Mouse (Mus musculus) T-cell, adult 2 months (primary cell): ENCODE measurements at regions not wholly inside any gene's neighbourhood (a gene's known extent, or its start where the extent isn't known, plus 50 kb on each side); places are given as distances from the start of the nearest gene placed in this dataset.

Experiments
- DNase-seq: peaks from one replicate; pipeline ENCODE4 v3.0.0; 2022; ENCODE audit warnings: low spot score

DNA sequence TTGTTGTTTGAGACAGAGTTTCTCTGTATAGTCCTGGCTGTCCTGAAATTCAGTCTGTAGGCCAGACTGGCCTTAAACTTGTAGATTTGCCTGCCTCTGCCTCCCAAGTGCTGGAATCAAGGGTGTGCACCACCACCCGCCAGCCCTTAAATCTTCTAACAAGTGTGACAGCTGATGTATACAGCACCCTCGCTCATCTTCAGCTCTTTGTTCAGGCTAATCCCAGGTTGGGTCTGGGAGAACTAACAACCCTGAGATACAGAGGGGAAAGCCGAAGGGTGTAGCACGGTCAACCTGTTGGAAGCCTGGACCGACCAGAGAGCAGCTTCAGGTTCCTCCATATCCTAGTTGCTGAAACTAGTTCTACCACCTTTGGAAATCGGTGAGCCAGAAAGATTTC lies 99.0 kb downstream of the Tmem30b start:
- DNase-seq: no peak

DNA sequence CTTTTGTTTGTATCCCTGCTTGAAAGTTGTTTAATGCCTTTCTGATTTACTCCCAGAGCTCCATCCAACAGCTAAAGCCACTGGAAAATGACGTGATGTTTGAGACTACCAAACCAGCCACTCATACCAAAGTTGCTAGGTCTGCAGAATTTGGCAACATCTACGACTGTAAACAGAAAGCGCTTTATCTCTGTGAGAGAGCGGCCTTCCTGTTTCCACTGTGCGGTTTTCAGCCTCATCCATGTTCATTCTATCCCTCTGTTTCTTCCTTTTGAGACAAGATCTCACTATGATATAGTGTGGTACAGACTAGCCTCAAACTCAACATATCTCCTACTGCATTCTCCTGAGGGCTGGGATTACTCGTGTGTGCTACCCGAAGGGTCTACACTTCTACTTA lies 100.0 kb downstream of the Tmem30b start:
- DNase-seq: no peak

DNA sequence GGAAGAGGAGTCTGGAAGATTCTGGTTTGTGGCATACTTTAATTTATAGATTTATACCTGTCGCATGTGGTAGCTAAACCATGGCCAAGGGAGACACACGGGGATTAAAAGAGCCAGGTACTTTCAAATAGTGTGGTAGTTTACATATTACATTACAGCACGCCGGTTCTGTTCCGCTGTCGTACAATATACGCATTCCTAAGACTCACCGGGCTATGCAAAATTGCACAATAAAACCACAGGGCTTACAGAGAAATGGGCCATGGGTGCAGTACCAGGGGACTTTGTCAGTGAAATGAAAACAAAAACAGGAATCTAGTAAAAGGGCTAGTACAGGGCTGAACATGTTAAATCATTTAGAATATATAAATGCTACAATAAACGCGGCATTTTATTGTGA lies 100.6 kb downstream of the Tmem30b start:
- DNase-seq: no peak

- no peak for DNase-seq
Observed at GRCm38 (mm10) chr12:73445128-73445527, 101.1 kb downstream of the Tmem30b start.

DNA sequence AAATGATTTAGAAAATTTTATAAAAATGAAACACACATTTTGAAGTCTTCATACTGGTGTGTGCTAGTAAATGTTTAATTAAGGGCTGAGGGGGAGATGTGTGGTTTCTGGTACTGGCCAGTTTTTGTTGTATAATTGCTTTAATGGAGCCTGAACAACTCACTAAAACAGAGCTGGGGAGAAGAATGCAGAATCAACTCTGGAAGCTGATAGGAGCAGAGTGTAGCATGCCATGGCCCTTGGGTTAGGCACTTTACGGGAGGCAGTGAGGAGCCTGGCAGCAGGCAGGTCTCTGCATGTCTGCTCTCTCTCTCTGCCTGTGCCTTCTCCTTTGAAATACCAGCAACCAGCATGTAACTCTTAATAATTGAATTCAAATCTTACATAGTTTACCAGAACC lies 104.9 kb downstream of the Tmem30b start:
- no peak for DNase-seq

DNA sequence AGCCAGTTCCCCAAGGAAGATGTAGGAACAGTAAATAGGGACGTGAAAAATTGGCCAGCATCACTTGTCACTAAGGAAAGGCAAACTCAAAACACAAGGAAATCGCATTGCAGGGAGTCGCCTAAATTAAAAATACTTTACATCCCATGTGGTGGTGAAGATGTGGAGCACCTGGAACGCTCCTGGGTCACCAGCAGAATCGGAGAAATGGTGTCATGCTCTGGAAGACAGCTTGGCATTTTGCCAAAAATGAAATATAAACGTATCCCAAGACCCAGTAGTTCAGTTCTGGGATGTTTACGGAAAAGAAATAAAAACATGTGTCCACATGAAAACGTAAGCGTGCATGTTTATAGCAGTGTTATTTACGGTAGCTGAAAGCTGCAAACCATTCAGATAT lies 111.5 kb downstream of the Tmem30b start:
- no peak for DNase-seq

GRCm38 (mm10) chr12:73432546-73432945 lies 113.6 kb downstream of the Tmem30b start:
- no peak for DNase-seq

DNA sequence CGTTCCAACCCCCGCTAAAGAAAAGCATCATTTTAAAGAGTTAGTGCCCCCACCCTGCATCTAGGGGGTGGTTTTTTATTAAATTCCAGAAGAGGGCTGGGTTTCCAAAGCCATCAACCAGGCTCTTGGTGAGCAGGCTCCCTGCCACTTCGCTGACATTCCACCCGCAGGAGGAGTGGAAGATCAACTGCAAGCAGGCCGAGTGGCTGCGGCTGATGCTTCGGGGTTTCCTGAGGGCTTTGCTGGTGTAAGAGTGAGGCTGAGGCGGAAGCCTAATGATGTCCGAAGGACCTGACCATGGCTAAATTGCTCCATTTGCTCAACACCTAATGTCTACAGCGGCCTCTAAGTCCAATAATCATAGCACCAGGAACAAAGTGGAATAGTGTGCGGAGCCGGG lies 118.0 kb downstream of the Tmem30b start:
- DNase-seq: no peak

GRCm38 (mm10) chr12:73424814-73425213 lies 121.4 kb downstream of the Tmem30b start:
- DNase-seq: no peak

- DNase-seq: no peak
Observed at GRCm38 (mm10) chr12:73417101-73417500, 129.1 kb downstream of the Tmem30b start.

DNA sequence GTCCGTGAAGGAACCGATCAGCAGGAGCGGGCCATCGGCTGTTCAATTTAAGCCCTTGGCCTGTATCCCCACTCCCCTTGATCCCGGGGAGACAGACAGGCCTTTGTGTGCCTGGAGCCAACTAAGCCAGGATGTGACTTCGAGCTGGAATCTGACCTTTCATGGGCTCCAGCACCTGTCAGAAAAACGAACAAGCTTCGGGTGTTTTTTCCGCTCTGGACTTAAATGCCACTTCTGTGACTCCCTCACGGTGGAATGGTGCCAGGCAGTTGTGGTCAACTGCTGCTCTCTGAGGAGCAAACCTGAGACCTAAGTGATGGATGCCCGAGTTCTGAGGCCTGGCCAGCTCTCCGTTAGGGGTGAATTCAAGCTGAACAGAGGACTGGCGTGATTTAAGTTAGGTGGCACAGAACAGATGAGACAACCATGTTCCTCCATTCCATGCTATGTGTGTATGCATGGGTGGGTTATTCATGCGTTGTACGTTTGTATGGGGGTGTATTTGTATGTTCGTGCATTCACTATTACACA lies 129.8 kb downstream of the Tmem30b start:
- DNase-seq: no peak

- DNase-seq: no peak
Observed at GRCm38 (mm10) chr12:73415856-73416366, 129.3 kb downstream of the Slc38a6 start.

GRCm38 (mm10) chr12:73413439-73414196 lies 127.0 kb downstream of the Slc38a6 start:
- DNase-seq: no peak

DNA sequence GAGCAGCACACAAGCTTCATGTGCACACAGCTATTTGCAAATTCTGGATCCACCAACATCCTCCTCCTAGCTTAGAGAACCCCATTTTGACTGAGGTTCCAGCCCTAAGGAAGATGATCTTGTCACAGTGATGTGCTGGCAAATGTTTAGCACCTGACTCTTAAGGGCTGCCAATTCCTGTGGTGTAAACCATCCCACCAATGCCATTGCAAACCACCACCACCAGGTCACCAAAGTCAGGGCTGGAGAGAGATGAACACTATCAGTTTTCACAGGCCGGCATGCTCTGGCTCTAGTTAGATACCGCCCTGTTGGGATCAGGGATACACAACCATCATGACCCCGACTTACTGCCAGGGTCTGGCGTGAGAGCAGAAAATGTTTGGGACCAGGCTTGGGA lies 125.9 kb downstream of the Slc38a6 start:
- DNase-seq: no peak

DNA sequence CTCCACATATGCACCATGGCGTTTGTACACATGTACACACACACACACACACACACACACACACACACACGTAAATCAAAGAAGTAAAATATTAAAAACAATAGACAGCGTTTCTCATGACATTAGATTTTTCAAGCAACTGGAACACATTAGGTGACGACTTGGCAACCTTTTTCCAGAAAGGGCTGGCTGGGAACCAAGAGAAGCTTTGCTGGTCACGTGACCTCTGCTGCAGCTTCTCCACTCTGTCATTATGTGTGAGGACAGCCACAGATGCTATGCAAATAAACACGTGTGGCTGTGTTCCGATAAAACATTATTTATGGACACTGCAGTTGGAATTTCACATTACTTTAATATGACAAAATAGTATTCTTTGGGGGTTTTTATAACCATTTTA lies 124.3 kb downstream of the Slc38a6 start:
- DNase-seq: no peak

GRCm38 (mm10) chr12:73409481-73410085 lies 123.0 kb downstream of the Slc38a6 start:
- DNase-seq: no peak

- DNase-seq: no peak
Observed at GRCm38 (mm10) chr12:73408614-73409013, 122.0 kb downstream of the Slc38a6 start.

GRCm38 (mm10) chr12:73408165-73408564 lies 121.6 kb downstream of the Slc38a6 start:
- DNase-seq: no peak

DNA sequence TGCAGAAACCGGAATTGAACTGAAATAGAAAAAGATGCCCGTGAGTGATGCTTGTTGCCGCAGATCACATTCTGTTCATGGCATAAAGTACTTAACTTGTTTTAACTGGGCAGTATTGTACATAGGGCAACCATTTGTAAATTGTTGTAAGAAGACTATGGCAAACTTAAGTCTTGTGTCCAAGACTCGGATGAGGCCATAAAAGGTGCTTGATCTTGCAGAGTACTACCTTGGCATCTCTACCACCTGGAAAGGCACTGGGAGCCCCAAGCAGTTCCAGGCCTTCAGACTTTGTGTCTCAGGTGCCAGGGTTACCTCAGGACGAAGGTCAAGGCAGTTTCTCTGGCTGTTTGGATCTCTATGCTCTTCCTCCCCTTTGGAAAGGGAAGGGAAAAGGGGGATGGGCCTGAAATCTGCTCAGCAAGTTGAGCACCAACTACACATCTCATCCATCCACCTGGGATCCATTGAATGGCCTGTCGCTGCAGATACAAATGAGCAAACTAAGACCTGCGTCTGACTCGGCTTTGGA lies 120.0 kb downstream of the Slc38a6 start:
- DNase-seq: no peak

GRCm38 (mm10) chr12:73405583-73405982 lies 119.0 kb downstream of the Slc38a6 start:
- DNase-seq: no peak

- DNase-seq: no peak
Observed at GRCm38 (mm10) chr12:73405106-73405505, 118.5 kb downstream of the Slc38a6 start.

GRCm38 (mm10) chr12:73403906-73404474 lies 117.4 kb downstream of the Slc38a6 start:
- DNase-seq: no peak
